Mouse (Mus musculus) gastrocnemius, adult 2 months (tissue): Measurements from ENCODE around the gene Defb30. TPM values are rescaled to one million over a fixed set of nuclear protein-coding genes. Genes with fewer than 3 reads are reported as not detected.

Experiments used
- DNase-seq: peaks from one replicate; pipeline ENCODE4 v3.0.0; 2022
- H3K27ac ChIP-seq: fragments of 200-600 bp; 2 replicates; pipeline ENCODE4 v1.8.1; 2022; ENCODE audit warnings: mild to moderate bottlenecking
- H3K4me3 ChIP-seq: fragments of 200-600 bp; 2 replicates; pipeline ENCODE4 v1.8.1; 2022; ENCODE audit warnings: mild to moderate bottlenecking, moderate library complexity
- CTCF ChIP-seq: fragments of 200-600 bp; IDR thresholded peaks from 2 replicates; pipeline ENCODE4 v1.8.1; 2022; ENCODE audit warnings: antibody characterized with exemption, mild to moderate bottlenecking, moderate library complexity
- intact Hi-C: fragments of 180-260 bp; cut with DNase I; formaldehyde crosslinking; loops from one replicate; pipeline ENCODE4 v1.15.1; 2025
- total RNA-seq, 2 experiments: library from RNA; stranded (reverse); gene quantifications; 2 replicates each; pipeline ENCODE4 v1.2.3; 2021

The Defb30 gene
- total RNA-seq, 2 experiments from 2014 or later: not detected

GRCm38 (mm10) chr14:63002588-63002987, 47.2 kb downstream of the Defb30 start:
- H3K4me3 ChIP-seq: no peak overlapping the region
- H3K27ac ChIP-seq: no peak overlapping the region
- DNase-seq: no peak
- no peak for TF ChIP-seq CTCF
- intact Hi-C loops: no loop called here

- TF ChIP-seq CTCF: no peak
- intact Hi-C loops: no loop called here
- DNase-seq: no peak
Measured at GRCm38 (mm10) chr14:62998977-62999376, 50.8 kb downstream of the Defb30 start.

GRCm38 (mm10) chr14:62997777-62998176, 52.0 kb downstream of the Defb30 start, which contains the start of gene Defb47:
Gene Defb47 (plus strand): TSS chr14:62998077.
- no peak for DNase-seq

More at GRCm38 (mm10) chr14:62998977-62999376, 50.8 kb downstream of the Defb30 start:
- H3K27ac ChIP-seq: no peak overlapping the region
- no peak overlapping the region for H3K4me3 ChIP-seq

GRCm38 (mm10) chr14:62991849-62992510, 57.8 kb downstream of the Defb30 start:
- no peak for DNase-seq
- intact Hi-C loops: no loop called here
- H3K4me3 ChIP-seq: no peak overlapping the region
- no peak overlapping the region for H3K27ac ChIP-seq
- TF ChIP-seq CTCF: no peak

More at GRCm38 (mm10) chr14:62997777-62998176, 52.0 kb downstream of the Defb30 start, which contains the start of gene Defb47:
- no peak within 1 kb of the TSS for H3K4me3 ChIP-seq
- TF ChIP-seq CTCF: no peak
- H3K27ac ChIP-seq: no peak within 1 kb of the TSS
- intact Hi-C loops: no loop called here

- no peak for DNase-seq
- H3K27ac ChIP-seq: no peak overlapping the region
- intact Hi-C loops: no loop called here
- TF ChIP-seq CTCF: no peak
- H3K4me3 ChIP-seq: no peak overlapping the region
Measured at GRCm38 (mm10) chr14:62991271-62991670, 58.5 kb downstream of the Defb30 start.

- Histone ChIP-seq H3K27ac (no peak within 1 kb of the TSS), H3K4me3 (no peak within 1 kb of the TSS)
- intact Hi-C loops: no loop called here
- no peak for DNase-seq
- TF ChIP-seq CTCF: no peak
Measured at GRCm38 (mm10) chr14:62984410-62984809, 65.3 kb downstream of the Defb30 start, which contains the start of gene Defb48. Gene Defb48 (minus strand): TSS chr14:62984510.

Other genes starting within 250 kb of the Defb30 start
- gene Wdfy2, start 212.3 kb downstream of the Defb30 start, total RNA-seq: 1 to 10 TPM; 8.0 TPM
- not detected for gene Defb48, start 65.5 kb downstream of the Defb30 start, total RNA-seq
- not detected for gene Defb47, start 51.9 kb downstream of the Defb30 start, total RNA-seq
- gene Defb43, start 38.2 kb downstream of the Defb30 start, total RNA-seq: not detected
- gene Defb42, start 3.0 kb downstream of the Defb30 start, total RNA-seq: not detected